Mouse (Mus musculus) liver, embryonic 11.5 days (tissue): ENCODE measurements around the gene Nfia. TPM values are rescaled to one million over a fixed set of nuclear protein-coding genes. Genes with fewer than 3 reads are reported as not detected.

Experiments
- ATAC-seq: fragments of 200-750 bp; cut with Nextera tagmentation; replicated peaks from 2 replicates; pipeline ENCODE4 v1.8.0; 2017; ENCODE audit warnings: moderate number of reproducible peaks, mild to moderate bottlenecking, moderate TSS enrichment, moderate library complexity; ENCODE audit not compliant: low FRiP score
- DNase-seq: peaks from one replicate; pipeline ENCODE4 v3.0.0-alpha.2; 2017; ENCODE audit warnings: low spot score
- H3K27ac ChIP-seq: fragments of 300-500 bp; sonication (generic); 2 replicates; pipeline ENCODE4 v1.5.1; 2014; ENCODE audit warnings: mild to moderate bottlenecking, low read depth, low read length, control low read depth
- H3K27me3 ChIP-seq: fragments of 300-500 bp; sonication (generic); replicated peaks from 2 replicates; pipeline ENCODE4 v1.6.1; 2014; ENCODE audit warnings: low read length, mixed read lengths; ENCODE audit not compliant: control insufficient read depth, insufficient read depth
- H3K36me3 ChIP-seq: fragments of 300-500 bp; sonication (generic); 2 replicates; pipeline ENCODE4 v1.6.1; 2014; ENCODE audit warnings: mild to moderate bottlenecking, low read length, moderate library complexity, mixed read lengths; ENCODE audit not compliant: control insufficient read depth, insufficient read depth
- H3K4me1 ChIP-seq: fragments of 300-500 bp; sonication (generic); replicated peaks from 2 replicates; pipeline ENCODE4 v1.6.1; 2014; ENCODE audit warnings: low read length, mixed read lengths; ENCODE audit not compliant: control insufficient read depth, insufficient read depth
- H3K4me2 ChIP-seq: fragments of 300-500 bp; sonication (generic); 2 replicates; pipeline ENCODE4 v1.6.1; 2014; ENCODE audit warnings: mild to moderate bottlenecking, control low read depth, moderate library complexity
- H3K4me3 ChIP-seq: fragments of 300-500 bp; sonication (generic); 2 replicates; pipeline ENCODE4 v1.5.1; 2014; ENCODE audit warnings: low read depth, low read length, control low read depth
- H3K9ac ChIP-seq: fragments of 300-500 bp; sonication (generic); 2 replicates; pipeline ENCODE4 v1.6.1; 2014; ENCODE audit warnings: low read depth, low read length, control low read depth
- H3K9me3 ChIP-seq: fragments of 300-500 bp; sonication (generic); 2 replicates; pipeline ENCODE4 v1.6.1; 2016; ENCODE audit warnings: low read length, inconsistent platforms, mixed read lengths; ENCODE audit not compliant: control insufficient read depth
- WGBS: fragments of 180-500 bp; shearing (Covaris S2); extraction: QIAGEN DNeasy Blood & Tissue Kit; methylation state at CpG from one replicate; pipeline ENCODE4 v1.1.7; 2014; 5-methylcytosine and 5-hydroxymethylcytosine counted together
- polyA plus RNA-seq: library from polyadenylated mRNA; unstranded; fragments of >200 nt; fragmentation: Nextera tagmentation; extraction: Ambion mirVana; gene quantifications from 2 replicates; pipeline ENCODE4 v1.2.1, GENCODE M21; 2014

The Nfia gene
- polyA plus RNA-seq, 1 experiment from 2014 or later = 11.3 TPM

DNA sequence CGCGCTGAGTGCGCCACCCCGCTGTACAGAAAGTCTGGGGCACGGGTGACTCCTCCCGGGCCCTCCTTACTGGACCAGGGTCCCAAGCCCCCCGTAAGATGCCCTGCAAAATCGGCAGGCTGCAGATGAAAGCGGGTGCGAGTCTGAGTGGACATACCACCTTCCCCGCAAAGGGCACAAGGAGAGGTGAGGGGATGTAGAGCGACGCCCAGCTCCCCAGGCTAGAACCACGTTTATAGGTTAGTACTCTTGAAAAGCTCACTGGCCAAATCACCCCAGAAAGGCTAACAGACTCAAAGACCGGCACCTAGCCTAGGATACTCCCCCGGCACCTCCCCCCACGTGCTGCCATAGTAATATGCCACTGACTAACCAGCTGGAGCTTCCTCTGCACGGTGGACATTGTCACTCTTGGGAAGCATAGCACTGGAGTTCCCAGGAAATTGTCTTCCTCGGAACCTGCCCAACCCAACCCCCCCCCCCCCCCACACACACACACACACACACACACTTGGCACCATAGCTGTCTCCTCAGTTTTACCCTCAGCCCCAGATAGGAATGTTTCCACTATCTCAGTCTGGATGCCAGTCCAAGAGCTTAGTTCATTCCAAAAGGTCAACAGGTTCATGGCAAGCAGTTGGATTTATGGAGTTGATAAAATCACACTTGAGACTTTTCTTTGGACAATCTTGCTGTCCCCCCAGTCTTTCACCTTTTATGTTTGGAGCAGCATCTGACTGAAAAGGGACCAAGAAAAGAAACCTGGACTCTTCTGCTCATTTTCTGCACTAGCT, 26.2 kb upstream of the Nfia start:
- Histone ChIP-seq H3K9me3 (no peaks in the 10 kb centered on the region), H3K4me3 (peak overlapping the region; percentile 39), H3K4me2 (peak overlapping the region; percentile 64), H3K27me3 (peaks cover 5% of the 10 kb centered on the region), H3K4me1 (0 out of 2 replicates have a peak, but pooled peaks cover 3% of the 10 kb centered on the region), H3K36me3 (no peaks in the 10 kb centered on the region), H3K27ac (no peak overlapping the region), H3K9ac (no peak overlapping the region)
- ATAC-seq (peak; percentile 16; the same call in 1 of the 2 replicates), DNase-seq (no peak)
- 6% methylated on average over 19 of the region's 19 CpGs for WGBS

GRCm38 (mm10) chr4:97750401-97750800, 22.1 kb upstream of the Nfia start:
- Histone ChIP-seq H3K9ac (no peak overlapping the region), H3K27me3 (peaks cover 33% of the 10 kb centered on the region), H3K27ac (no peak overlapping the region), H3K9me3 (no peaks in the 10 kb centered on the region), H3K36me3 (no peaks in the 10 kb centered on the region), H3K4me3 (no peak overlapping the region), H3K4me1 (0 out of 2 replicates have a peak, but pooled peaks cover 3% of the 10 kb centered on the region), H3K4me2 (no peak overlapping the region)
- ATAC-seq = no peak
- 41% methylated on average over 4 of the region's 4 CpGs for WGBS
- no peak for DNase-seq

- H3K27me3 ChIP-seq = peaks cover 37% of the 10 kb centered on the region
Measured at GRCm38 (mm10) chr4:97751030-97751482, 21.5 kb upstream of the Nfia start.

DNA sequence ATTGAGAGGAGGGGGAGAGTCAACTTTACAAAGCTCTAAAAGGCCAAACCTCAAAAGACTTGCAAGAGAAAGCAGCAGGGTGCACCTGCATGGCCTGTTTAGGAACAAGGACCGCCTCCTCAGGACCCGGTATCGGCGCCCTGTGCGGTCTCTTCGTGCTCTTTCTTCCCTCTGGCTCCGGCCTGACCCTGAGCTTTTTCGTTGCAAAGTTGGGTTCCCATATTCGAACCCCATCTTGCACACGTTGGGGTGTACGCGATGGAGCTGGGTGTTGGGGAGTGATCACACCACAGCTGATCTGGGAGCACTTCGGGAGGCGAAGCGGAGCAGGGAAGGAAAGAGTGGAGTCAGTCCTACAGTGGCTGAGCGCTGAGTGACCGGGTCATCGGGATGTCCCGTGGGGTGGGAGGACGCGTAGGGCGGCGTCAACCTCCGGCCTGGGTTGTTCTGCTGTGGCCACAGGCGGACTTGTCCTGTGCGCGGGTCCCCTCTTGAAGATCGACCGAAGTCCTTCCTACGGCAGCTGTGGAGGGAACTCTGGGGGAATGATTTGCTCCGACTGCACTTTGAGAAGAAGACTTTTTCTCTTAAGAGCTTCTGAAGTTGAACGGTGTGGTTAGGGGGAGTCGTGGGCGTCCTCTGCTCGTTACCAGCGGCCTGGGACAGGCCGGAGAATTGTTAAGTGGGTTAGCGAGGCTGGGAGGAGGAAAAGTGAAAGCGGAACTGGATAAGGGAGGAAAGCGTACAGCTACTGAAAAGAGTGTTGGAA, 20.9 kb upstream of the Nfia start:
- no peaks in the 10 kb centered on the region for H3K36me3 ChIP-seq
- peak overlapping the region; percentile 94 for H3K4me2 ChIP-seq
- peak overlapping the region; percentile 58 for H3K9ac ChIP-seq
- H3K4me1 ChIP-seq = no peaks in the 10 kb centered on the region
- H3K4me3 ChIP-seq = peak overlapping the region; percentile 52
- H3K27me3 ChIP-seq = peaks cover 43% of the 10 kb centered on the region
- H3K9me3 ChIP-seq = no peaks in the 10 kb centered on the region
- peak; percentile 76 for DNase-seq
- peak overlapping the region; percentile 37; the same call in 1 of the 2 replicates for H3K27ac ChIP-seq
- peak; percentile 68 for ATAC-seq
- WGBS = under 1% methylated on average over 40 of the region's 40 CpGs

More at GRCm38 (mm10) chr4:97751030-97751482, 21.5 kb upstream of the Nfia start:
- Histone ChIP-seq H3K27ac (no peak overlapping the region), H3K4me3 (peak overlapping the region; percentile 52), H3K36me3 (no peaks in the 10 kb centered on the region), H3K4me1 (no peaks in the 10 kb centered on the region), H3K9me3 (no peaks in the 10 kb centered on the region), H3K4me2 (peak overlapping the region; percentile 94), H3K9ac (peak overlapping the region; percentile 58)
- ATAC-seq (peak; percentile 78), DNase-seq (no peak)
- under 1% methylated on average over 20 of the region's 20 CpGs for WGBS

DNA sequence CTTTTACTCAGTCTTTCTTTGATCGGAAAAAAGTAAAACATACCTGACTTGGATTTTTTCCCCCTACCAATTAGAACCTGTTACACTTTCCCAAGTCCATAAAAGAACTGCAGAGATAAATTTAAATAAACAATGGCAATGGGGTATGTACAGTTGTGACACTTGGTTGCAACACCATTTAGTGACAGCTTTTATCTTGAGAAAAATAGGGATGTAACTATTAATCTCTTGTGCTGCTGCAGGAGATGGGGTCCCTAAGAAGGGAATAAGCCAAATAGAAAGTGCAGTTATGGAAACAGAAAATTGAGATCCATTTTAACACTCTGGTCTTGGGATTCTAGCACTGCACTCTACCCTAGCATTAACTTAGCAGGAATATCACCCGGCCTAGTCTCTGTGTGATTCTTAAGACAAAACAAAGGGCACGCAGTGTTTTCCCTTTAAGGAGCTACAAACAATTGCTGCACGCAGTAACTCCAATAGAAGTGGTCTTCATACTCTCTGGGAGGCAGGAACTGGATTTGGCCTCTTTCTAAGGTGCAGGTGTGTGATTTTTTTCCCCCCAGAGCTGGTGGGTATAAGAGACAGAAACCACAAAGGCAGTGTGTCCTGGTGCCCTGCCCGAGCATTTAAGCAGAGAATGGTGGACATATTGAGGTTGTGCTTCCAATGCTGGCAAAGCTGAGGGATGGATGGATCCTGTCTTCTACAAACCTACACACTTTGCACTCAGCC, 20.1 kb upstream of the Nfia start:
- WGBS = 28% methylated on average over 5 of the region's 5 CpGs
- H3K27me3 ChIP-seq = peaks cover 50% of the 10 kb centered on the region
- ATAC-seq = no peak
- H3K4me2 ChIP-seq = peak overlapping the region; percentile 94
- H3K4me1 ChIP-seq = no peaks in the 10 kb centered on the region
- peak overlapping the region; percentile 52 for H3K4me3 ChIP-seq
- H3K36me3 ChIP-seq = no peaks in the 10 kb centered on the region
- DNase-seq = no peak
- no peak overlapping the region; the same call in 1 of the 2 replicates for H3K9ac ChIP-seq
- H3K9me3 ChIP-seq = no peaks in the 10 kb centered on the region
- H3K27ac ChIP-seq = no peak overlapping the region

DNA sequence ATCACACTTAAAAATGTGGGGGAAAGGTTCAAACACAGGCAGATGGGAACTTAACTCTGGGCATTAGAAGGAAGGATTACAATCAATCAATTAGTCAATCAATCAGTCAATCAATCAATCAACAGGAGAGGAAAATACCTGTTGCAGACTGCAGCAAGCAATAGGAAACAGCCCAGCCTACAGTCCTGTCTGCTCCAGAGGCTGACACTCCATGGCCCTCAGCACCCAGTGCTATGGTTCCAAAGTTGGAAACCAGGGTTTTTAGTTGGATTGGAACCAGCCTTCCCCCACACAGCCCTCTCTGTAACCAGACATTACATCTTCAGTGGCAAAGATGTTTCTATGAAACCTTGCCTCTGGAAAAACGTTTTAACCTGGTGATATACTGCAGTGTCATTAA, 19.0 kb upstream of the Nfia start:
- no peak for DNase-seq
- H3K4me1 ChIP-seq = no peaks in the 10 kb centered on the region
- WGBS = 28% methylated on average over 1 of the region's 1 CpGs
- no peaks in the 10 kb centered on the region for H3K36me3 ChIP-seq
- no peak overlapping the region for H3K9ac ChIP-seq
- no peak for ATAC-seq
- H3K4me2 ChIP-seq = no peak overlapping the region
- no peak overlapping the region for H3K4me3 ChIP-seq
- H3K27ac ChIP-seq = no peak overlapping the region
- H3K27me3 ChIP-seq = peaks cover 61% of the 10 kb centered on the region
- no peaks in the 10 kb centered on the region for H3K9me3 ChIP-seq

GRCm38 (mm10) chr4:97754241-97754640, 18.3 kb upstream of the Nfia start:
- H3K9ac ChIP-seq = no peak overlapping the region
- H3K27me3 ChIP-seq = peaks cover 68% of the 10 kb centered on the region
- H3K36me3 ChIP-seq = no peaks in the 10 kb centered on the region
- no peaks in the 10 kb centered on the region for H3K9me3 ChIP-seq
- WGBS = 13% methylated on average over 12 of the region's 12 CpGs
- no peak overlapping the region for H3K27ac ChIP-seq
- ATAC-seq (no peak), DNase-seq (no peak)
- no peak overlapping the region for H3K4me3 ChIP-seq
- H3K4me1 ChIP-seq = no peaks in the 10 kb centered on the region
- no peak overlapping the region for H3K4me2 ChIP-seq

GRCm38 (mm10) chr4:97757207-97757977, 15.1 kb upstream of the Nfia start:
- no peaks in the 10 kb centered on the region for H3K9me3 ChIP-seq
- H3K9ac ChIP-seq = peak overlapping the region; percentile 22; the same call in 1 of the 2 replicates
- peak; percentile 49 for ATAC-seq
- no peaks in the 10 kb centered on the region for H3K36me3 ChIP-seq
- peak; percentile 68 for DNase-seq
- H3K27ac ChIP-seq = no peak overlapping the region
- peaks cover 68% of the 10 kb centered on the region for H3K27me3 ChIP-seq
- no peaks in the 10 kb centered on the region for H3K4me1 ChIP-seq
- WGBS = 2% methylated on average over 38 of the region's 38 CpGs
- H3K4me3 ChIP-seq = peak overlapping the region; percentile 46
- H3K4me2 ChIP-seq = peak overlapping the region; percentile 66
